In the genomic region with DNA sequence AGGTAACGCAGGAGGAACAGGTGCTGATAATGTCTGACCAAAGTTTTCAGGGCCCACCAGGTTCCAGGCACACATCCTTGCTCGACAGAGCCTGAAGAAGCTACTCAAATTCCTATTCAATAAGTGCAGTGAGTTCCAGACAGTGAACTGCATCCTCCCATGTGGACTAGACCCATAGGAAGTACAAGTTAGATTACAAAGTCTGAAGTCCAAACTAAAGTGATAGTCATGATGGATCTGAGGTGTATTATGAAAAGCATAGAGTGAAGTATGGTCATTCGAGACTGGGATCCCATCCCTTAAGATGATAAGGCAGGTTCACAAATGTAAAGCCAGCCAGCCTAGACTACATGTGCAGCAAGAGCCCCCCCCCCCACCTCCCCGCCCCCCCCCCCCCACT, we compare ENCODE assay signal across 20 mouse cellular contexts. TPM values are rescaled to one million over a fixed set of nuclear protein-coding genes. Genes with fewer than 3 reads are reported as not detected.
"Had no signal": no experiment of that assay in that cellular context is flagged by ENCODE, and none has a peak within 500 bp of the region (broad histone marks: within the 10 kb centered on the region; RNA-seq: fewer than 3 reads in every experiment).

No protein-coding gene starts in this region.

- H3K27me3 ChIP-seq: midbrain, embryonic 13.5 days; neural tube, embryonic 12.5 days; neural tube, embryonic 15.5 days had no signal

- ATAC-seq: liver, postnatal 0 days; lung, postnatal 0 days; midbrain, embryonic 13.5 days had no signal

- H3K4me2 ChIP-seq: liver, embryonic 11.5 days; lung, embryonic 14.5 days; midbrain, embryonic 13.5 days; neural tube, embryonic 12.5 days; neural tube, embryonic 15.5 days had no signal

- H3K9ac ChIP-seq: liver, embryonic 14.5 days; liver, postnatal 0 days; lung, embryonic 14.5 days; midbrain, embryonic 13.5 days; neural tube, embryonic 12.5 days; neural tube, embryonic 15.5 days had no signal

- H3K4me3 ChIP-seq: left cerebral cortex, adult 2 months; midbrain, embryonic 13.5 days; neural tube, embryonic 12.5 days; neural tube, embryonic 15.5 days had no signal

- DNase-seq: kidney, adult 18-20 months; kidney, postnatal 36 days; layer of hippocampus, postnatal 36 days; liver, postnatal 0 days; lung, embryonic 14.5 days; right cerebral cortex, postnatal 4 days; thymus, adult 2 months; thymus, postnatal 14 days; thymus, postnatal 4 days had no signal

- H3K9me3 ChIP-seq: midbrain, embryonic 13.5 days; neural tube, embryonic 12.5 days; neural tube, embryonic 15.5 days had no signal

- H3K27ac ChIP-seq: kidney, postnatal 0 days; left cerebral cortex, adult 2 months; liver, embryonic 14.5 days; macrophage; midbrain, embryonic 13.5 days; neural tube, embryonic 12.5 days; neural tube, embryonic 15.5 days; stomach, postnatal 0 days had no signal

RNA-seq across cellular contexts. Expression of a gene that starts 6.1 kb away (rescaled TPM):
- total RNA-seq: megakaryocyte, adult 5-6 weeks had no signal
- polyA plus RNA-seq: macrophage had no signal
